Mouse (Mus musculus) left cerebral cortex, postnatal 36 days (tissue): ENCODE results near the gene Irak2. TPM values are rescaled to one million over a fixed set of nuclear protein-coding genes. Genes with fewer than 3 reads are reported as not detected.

ENCODE experiments used
- DNase-seq, 2 experiments: peaks; one replicate each; pipeline ENCODE4 v3.0.0; 2021 to 2022; ENCODE audit warnings: low spot score in 2 of 2, mixed read lengths in 1 of 2
- intact Hi-C: fragments of 180-260 bp; cut with DNase I; formaldehyde crosslinking; loops from one replicate; pipeline ENCODE4 v1.15.1; 2025
- total RNA-seq, 2 experiments: library from RNA; stranded (reverse); gene quantifications; 2 replicates each; pipeline ENCODE4 v1.2.3; 2021

The Irak2 gene
- 10 to 100 TPM; 21.0 to 24.9 TPM for total RNA-seq

DNA sequence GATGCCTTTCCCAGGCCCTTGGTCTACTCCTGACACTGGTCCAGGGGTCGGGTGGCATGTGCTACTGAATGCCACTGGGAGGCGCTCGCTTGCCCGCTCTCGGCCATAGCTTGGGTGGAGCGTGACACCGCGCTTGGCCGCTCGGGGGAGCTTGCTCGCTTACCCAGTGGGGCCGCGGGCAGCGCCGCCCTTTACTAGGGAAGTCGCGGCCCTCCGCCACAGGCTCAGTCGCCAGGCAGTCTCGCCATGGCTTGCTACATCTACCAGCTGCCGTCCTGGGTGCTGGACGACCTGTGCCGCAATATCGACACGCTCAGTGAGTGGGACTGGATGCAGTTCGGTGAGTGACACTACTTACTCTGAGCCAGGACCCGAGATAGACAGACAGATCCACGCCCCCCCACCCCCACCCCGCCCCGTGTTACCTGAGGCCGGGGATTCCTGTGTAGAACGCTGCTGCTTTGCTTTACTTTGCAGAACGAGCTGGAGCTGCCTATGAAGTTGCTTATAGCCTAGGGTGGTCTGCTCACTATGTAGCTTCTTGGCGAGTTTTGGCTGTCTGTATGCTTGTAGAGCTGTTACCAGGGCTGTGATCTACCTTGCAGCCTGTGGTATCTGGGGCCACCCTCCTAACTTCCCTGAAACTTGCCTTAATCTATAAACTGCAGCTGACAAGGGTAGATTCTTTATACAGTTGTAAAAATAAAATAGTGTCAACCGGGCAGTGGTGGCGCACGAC, at the start of gene Irak2:
TSS of gene Irak2 (plus strand) at position 166 of the 739 bp plus-strand sequence.
- peak; percentile 92 to 93 for DNase-seq
- intact Hi-C loops, result loop anchor here (5.0 kb wide), 1 partner anchor 59 kb away; the partner anchor contains the start of gene Tatdn2

DNA sequence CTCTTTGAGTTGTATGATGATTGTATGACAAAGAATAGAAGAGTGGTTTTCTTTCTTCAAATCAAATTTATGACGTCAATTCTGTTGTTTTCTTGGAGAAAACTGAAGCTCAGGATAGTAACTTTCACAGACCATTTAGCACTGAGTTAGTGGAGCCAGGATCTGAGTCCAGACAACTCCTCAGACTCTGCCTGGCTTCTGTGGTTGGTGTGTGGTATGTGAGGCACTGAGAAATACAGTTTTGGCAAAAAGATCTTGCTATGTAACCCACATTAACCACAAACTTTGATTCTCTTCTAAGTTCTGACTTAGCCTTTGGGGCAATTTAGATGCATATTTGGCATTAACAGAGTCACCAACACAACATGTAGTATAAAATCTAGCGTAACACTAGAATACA, 45.6 kb upstream of the Irak2 start:
- intact Hi-C loops, result no loop called here
- no peak for DNase-seq

DNA sequence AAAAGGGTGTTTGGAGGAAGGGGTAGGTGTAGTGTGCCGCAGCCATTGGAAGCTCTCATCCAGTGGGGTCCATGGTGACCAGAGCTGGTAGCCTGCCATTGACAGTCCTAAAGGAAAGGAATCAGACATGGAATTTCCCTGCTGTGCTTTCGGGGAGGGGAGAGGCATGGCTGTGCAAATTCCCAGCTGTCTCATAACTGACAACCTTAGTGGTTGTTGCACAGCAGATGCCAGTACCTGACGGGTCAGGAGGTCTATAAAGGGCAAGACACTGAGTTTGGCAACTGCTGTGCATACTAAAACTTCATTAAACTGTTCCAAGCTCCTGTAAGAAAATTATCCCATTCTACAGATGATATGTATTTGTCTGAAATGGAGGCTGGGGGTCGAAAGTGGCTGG, 40.3 kb upstream of the Irak2 start:
- DNase-seq, result no peak
- intact Hi-C loops, result no loop called here

DNA sequence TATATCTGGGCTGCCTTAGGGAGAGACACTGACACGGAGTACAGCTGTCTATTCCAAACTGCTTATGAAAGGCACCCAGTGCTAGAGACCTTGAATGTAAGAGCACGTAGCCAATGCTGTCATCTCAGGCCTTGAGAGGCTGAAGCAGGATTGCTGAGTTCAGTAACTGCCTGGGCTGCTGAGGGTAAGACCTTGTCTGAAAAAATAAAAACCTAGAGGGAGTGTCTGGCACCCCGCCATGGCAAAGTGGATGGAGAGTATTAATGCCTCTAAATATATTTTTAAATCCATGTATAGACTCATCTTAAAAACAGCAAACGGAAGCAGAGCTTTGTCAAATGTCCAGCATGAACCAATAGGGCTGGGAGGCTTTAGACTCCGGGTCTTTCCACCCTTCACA, 38.4 kb upstream of the Irak2 start:
- no peak for DNase-seq
- intact Hi-C loops, result loop anchor here (5.0 kb wide), 1 partner anchor 68 kb away; the partner anchor contains the start of genes Emc3 and Fancd2

DNA sequence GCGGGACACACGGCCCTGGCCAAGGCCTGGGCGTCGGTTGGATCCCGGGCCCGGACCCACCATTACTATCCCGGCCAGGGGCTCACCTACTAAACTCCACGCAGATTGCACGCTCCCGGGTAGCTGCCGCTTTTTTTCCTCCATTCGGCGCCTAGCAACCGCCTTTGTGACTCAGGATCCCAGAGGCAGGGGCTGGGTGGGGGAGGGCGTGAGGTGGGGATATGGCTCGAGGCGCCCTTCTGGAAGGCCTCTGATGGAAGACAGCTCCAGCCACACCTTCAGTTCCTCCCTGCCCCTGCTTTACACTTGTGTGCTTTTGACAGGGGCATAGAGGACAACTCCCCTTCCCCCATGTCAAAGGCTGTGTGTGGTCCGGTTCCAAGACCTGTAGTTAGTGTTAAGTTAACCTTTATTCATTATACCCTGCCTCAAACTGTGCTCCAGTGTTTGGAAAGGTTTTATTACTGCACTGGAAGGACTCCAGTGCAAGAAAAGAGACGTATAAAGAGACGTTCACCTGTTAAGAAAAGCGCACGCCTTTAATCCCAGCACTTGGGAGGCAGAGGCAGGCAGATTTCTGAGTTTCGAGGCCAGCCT, 37.6 kb upstream of the Irak2 start, which contains the start of gene Fancd2os:
TSS of gene Fancd2os (minus strand) at position 173 of the 597 bp plus-strand sequence.
- intact Hi-C loops, result loop anchor here (5.0 kb wide), 1 partner anchor 68 kb away; the partner anchor contains the start of genes Emc3 and Fancd2
- no peak for DNase-seq

DNA sequence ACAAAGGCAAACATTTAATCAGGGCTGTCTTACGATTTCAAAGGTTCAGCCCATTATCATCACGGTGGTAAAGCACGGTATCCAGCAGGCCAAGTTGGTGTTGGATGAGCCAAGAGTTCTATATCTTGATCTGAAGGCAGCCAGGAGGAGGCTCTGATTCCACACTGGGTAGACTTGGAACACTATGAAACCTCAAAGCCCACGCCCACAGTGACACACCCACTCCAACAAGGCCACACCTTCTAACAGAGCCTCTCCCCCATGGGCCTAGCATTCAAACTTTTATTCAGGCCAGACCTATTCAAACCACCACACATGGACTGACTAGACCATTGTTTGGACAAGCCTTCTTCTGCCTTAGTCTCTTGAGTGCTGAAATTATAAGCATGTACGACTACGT, 35.4 kb upstream of the Irak2 start:
- DNase-seq, result no peak
- intact Hi-C loops, result loop anchor here (5.0 kb wide), 1 partner anchor 71 kb away; the partner anchor contains the start of genes Emc3 and Fancd2

DNA sequence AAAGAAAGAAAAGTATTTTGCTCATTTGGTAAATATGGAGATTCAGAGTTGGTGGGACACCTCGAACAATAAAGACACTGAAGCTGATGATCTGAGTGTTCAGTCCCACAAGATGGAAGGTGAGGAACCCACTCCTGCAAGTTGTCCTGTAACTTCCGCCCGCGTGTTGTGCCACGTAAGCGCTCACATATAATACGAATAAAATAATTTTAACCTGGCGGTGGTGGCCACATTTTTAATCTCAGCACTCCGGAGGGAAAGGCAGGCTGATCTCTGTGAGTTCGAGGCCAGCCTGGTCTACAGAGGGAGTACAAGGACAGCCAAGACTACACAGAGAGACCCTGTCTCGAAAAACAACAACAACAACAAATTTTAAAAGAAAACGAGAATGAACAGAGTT, 34.3 kb upstream of the Irak2 start:
- intact Hi-C loops, result loop anchor here (5.0 kb wide), 1 partner anchor 72 kb away; the partner anchor contains the start of genes Emc3 and Fancd2
- no peak for DNase-seq

DNA sequence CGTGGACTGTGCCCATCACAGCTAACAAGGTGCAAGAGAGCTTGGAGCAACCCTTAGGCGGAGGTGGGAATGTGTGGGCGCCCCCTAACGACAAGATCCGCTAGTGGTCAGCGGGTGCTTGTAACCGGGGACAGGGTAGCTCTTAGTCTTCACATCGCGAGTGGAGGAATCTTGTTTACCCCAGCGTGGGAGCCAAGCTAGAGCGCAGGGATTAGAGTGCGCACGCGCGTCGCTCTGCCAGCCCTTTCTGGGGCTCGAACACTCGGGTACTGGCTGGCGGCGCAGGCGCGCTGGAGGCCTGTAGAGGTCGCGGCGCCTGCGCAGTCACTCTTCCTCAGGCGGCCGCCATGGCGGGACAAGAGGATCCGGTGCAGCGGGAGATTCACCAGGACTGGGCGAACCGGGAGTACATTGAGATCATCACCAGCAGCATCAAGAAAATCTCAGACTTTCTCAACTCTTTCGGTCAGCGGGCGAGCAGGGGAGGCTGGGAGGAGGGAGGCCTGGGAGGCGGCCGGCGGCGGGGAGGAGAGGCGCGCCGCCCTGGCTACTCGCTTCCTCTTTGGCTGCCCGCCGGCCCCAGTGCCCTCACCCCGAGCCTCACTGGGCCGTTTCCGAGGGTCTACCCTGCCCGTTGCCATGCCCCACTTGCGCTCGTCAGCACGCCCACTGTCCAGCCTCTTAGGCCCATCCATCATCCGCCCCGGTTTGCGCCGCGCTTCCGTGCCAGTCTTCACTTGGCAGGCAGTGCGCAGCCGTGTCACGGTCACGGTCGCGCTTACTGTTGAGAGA, 33.6 kb upstream of the Irak2 start, which contains the start of gene Brk1:
TSS of gene Brk1 (plus strand) at position 341 of the 792 bp plus-strand sequence.
- peak; percentile 90 for DNase-seq
- intact Hi-C loops, result loop anchor here (5.0 kb wide), 2 partner anchors 72 to 102 kb away; partner anchors contain the start of genes Emc3, Fancd2 and Prrt3

DNA sequence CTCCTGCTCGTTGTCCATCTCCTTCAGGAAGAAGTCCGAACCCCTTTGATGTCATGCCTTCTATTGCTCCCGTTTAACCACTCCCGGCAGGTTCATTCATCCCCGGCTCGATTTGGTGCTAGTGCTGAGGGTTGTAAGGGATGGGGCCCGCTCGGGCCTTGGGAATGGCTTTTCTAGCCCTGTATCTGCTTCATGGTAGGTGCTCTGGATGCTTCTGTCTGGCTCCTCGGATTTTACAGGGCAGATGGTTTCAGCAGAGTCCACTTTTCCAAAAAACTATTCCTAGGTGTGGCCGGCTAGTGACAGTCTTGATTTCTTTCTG, 33.1 kb upstream of the Irak2 start:
- intact Hi-C loops, result loop anchor here (5.0 kb wide), 1 partner anchor 103 kb away; the partner anchor contains the start of gene Prrt3

DNA sequence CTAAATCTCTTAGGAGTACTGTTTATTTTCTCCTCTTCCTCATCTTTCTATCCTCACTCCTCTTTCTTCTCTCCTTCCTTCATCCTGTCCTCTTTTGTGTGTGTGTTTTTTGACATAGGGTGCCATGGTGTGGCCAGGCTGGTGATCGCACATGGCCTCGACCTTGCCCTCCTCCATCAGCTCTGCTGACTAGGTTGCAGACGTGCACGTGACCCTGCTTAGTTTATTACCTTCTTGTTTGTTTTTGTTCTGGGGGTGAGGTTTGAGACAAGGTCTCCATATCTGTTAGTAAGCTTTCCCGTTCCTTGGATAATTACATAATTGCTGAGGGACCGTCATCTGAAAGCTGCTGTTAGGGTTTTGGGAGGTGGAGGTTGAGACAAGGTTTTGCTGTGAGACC, 29.4 kb upstream of the Irak2 start:
- no peak for DNase-seq
- intact Hi-C loops, result loop anchor here (5.0 kb wide), 1 partner anchor 107 kb away; the partner anchor contains the start of gene Prrt3

More for the DNA sequence above, 33.1 kb upstream of the Irak2 start:
- no peak for DNase-seq

DNA sequence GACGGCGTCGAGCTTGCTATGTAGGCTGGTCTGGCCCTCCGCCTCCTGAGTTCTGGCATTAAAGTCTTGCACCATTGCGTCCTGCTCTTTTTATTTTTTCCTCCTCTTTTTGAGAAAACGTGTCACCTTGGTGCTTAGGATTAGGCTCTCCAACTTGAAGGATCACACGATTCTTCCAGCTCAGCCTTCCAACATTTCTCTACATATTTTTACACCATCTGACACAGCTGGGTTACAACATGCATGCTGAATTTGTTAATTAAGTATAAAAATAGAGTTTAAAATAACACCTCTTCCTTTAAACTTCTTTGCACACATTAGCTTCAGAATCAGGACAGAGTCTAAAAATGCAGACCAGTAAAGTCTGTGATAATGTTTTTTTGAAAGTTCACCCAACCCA, 29.0 kb upstream of the Irak2 start:
- intact Hi-C loops, result loop anchor here (5.0 kb wide), 1 partner anchor 107 kb away; the partner anchor contains the start of gene Prrt3
- no peak for DNase-seq

DNA sequence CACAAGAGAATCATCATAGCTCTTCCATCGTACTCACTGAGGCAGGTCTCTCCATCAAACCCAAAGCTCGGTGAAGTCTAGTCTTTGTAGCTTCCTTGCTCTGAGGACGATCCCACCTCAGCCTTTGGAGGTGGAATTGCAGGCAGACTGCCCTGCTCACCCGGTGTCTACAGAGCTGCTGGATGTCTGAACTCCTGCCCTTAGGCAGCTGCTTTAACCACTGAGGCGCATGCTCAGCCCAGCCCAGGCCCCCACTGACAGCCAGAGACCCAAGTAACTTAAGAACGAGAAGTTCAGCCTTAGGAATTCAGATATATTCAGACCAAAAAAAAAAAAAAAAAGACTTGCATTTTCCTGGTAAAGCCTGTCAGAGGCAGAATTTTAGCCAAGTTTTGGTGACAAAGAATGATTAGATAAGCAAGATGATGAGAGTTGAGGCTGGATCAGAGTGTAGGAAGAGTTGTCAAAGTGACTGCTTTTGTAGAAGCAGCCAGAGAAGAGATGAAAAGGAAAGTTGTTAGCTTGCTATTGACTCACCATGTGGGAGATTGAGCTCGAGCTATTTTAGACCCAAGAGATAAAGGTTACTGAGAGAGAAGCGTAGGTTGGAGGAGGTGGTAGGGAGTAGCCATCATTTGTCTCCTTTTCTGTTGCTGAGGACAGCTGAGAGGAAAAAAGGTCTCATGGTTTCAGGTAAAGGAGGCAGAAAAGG, 25.9 kb upstream of the Irak2 start:
- DNase-seq, result peak in 1 of 2 experiments; percentile 34
- intact Hi-C loops, result loop anchor here (2.0 kb wide), 1 partner anchor 36 kb away; no protein-coding TSS in a partner anchor

DNA sequence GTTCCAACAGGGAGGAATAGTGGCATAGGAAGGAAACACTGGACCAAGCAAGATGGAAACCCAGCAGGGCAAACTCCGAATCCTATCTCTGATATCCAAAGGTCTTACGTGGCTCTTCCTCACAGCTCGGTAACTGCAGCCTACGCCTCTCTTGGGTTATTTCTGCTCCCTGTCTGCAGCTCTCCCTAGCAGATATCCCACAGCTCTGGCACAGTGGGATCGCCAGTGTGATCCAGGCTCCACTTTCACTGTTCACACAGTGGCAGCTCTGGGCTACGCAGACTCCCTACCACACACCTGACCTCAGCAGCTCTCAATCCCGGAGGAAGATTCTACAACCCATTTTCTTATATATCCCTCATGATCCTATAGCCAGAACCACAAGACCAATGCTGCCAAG, 24.1 kb upstream of the Irak2 start:
- DNase-seq, result peak in 1 of 2 experiments; percentile 36
- intact Hi-C loops, result no loop called here

DNA sequence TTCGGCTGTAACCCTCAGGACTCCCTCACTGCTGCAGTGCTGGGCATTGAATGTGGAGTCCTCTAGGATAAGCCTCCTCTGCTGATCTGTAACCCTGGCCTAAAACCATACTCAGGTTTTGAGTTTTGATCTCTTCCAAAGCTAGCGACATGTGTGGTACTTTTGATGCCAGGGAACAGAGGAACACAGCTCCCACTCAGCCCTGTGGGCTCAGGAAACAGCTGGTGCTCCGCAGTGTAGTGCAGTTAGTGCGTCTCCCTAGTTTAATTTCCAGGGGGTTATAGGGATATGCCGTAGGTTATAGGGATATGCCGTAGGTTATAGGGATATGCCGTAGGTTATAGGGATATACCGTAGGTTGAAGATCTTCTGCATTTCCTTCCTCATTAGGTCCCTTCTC, 23.3 kb upstream of the Irak2 start:
- DNase-seq, result peak in 1 of 2 experiments; percentile 35
- intact Hi-C loops, result no loop called here

DNA sequence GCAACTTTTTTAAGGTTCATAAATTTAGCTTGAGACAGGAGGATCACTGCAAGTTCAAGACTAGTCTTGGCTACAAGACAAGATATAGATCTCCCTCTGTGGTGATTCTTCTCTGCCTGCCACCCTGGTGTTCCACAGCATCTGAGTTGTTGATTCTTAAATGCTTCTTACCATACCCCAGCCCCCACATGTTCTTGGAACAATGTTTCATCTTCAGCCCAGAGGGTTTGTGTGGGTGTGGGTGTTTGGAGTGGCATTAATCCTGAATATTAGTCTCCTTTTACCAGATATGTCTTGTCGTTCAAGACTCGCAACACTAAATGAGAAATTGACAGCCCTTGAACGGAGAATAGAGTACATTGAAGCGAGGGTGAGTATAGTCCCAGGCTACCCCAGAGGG, 22.8 kb upstream of the Irak2 start:
- no peak for DNase-seq
- intact Hi-C loops, result no loop called here

DNA sequence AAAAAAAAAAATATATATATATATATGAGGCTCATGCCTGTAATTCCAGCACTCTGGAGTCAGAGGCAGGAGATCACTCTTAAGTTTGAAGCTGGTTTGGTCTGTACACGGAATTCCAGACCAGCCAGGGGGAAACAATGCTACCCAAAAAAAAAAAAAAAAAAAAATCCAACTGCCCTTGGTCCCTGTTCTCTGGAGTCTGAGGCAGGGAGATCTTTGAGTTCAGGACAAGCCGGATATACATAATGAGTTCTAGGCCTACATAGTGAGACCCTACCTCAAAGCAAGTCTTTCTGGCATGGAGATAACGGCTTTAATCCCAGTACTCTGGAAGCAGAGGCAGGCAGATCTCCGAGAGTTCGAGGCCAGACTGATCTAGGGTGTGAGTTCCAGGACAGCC, 14.9 kb upstream of the Irak2 start:
- intact Hi-C loops, result loop anchor here (5.0 kb wide), 1 partner anchor 121 kb away; the partner anchor contains the start of gene Prrt3
- DNase-seq, result no peak

DNA sequence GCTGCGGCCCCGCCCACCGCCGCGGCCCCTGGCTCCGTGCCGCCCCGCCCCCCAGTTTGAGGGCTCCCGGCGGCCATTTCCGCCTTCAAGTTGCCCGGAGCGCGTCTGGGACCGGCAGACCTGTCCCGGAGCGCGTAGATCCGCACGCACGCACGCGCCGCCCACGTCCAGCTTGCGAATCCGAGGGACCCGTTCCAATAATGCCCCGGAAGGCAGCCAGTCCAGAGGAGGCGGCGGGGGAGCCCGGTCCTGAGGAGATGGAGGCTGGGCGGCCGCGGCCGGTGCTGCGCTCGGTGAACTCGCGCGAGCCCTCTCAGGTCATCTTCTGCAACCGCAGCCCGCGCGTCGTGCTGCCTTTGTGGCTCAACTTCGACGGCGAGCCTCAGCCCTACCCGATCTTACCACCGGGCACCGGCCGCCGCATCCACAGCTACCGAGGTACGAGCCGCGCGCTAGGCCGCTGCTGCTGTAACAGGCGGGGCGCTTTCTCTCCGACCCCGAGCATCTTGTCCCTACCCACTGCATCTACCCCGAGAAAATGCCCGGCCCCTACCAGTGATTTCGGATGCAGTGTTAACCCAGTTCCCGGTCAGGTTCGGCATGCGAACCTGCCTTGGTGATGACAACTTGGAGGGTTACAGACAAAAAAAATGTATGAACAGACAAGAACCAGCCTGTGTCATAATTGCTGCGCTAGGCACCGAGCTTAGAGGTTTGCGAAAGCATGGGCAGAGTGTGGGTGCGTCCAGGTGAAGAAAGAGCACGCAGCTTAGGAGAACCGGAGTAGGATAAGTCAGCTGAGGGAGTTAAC, 14.1 kb upstream of the Irak2 start, which contains the start of gene Vhl:
TSS of gene Vhl (plus strand) at position 19 of the 811 bp plus-strand sequence.
- intact Hi-C loops, result loop anchor here (5.0 kb wide), 1 partner anchor 122 kb away; the partner anchor contains the start of gene Prrt3
- peak; percentile 88 to 89 for DNase-seq
